Mouse (Mus musculus): ENCODE data around the gene Skap1.

DNA sequence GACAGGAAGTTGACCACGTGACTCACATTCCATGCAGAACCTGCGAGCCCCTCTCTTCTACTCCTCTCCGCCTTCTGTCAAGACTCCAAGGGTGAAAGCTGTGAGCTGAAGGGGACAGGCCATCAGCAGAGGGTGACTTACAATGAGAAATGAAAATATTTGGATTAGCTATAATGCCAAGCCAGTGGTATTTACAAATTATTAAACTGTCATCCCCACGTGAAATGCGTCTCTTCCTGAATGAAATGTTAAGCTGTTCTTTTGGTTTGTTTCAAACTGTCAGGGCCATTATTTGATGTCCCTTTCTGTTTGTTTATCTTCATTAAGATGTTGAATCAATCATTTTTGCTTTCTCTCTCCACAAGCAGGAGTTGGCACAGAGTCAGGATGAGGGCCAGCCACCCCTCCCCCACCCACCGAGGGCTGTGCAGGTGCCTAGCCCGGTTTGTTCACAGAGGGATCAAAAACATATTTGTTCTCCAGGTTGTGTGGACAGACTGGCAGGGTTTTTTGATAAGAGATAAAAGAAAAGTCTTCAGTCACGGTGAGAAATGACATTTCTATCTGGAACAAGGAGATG, 210.5 kb downstream of the Skap1 start:
- TF ChIP-seq GATA1 (IDR thresholded peaks at IDR 0.05; ENCODE audit: borderline replicate concordance, low read length) (no peak), FLI1 (IDR thresholded peaks at IDR 0.05; ENCODE audit: low read length) (no peak)

Data from megakaryocyte, embryonic 14.5 days (primary cell).